ENCODE assay signal across 20 mouse cellular contexts in the genomic region with DNA sequence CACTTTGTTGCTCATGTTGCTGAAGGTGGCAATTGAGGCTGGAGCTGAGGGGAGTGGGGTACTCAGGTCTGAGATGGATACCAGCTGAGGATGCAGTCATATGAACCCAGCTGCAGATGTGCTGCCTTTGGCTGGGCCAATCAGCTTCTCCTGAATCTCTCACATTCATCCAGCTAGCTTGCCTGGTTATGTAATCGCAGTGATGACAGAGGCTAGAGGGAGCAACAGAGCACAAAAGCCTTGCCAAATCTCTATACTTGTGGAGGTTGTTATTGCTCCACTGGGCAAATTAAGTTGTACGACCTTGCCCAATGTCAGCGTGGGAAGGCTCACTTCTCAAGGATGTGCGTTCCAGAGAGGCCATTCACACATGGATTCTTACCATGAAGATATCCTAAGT.
DNase-seq lines count a peak whose midpoint lies in the region; ATAC-seq and TF ChIP-seq lines count a peak whose summit lies in the region.
"Had no signal": no experiment of that assay in that cellular context is flagged by ENCODE, and none has a peak within 500 bp of the region (broad histone marks: within the 10 kb centered on the region; RNA-seq: fewer than 3 reads in every experiment).

No protein-coding gene starts in this region.

- peak; percentile 59 for DNase-seq in gastrocnemius, adult 18-20 months (ENCODE audit: low spot score)
- DNase-seq in gastrocnemius, postnatal 36 days, result no peak
- DNase-seq in lung, embryonic 14.5 days, result peak; percentile 20
- DNase-seq in lung, postnatal 10 days, result no peak
- DNase-seq in fat pad, adult 2 months (ENCODE audit: extremely low read depth, low read depth, low spot score), result peak; percentile 37
- no peak for DNase-seq in thymus, postnatal 0 days (ENCODE audit: low spot score)
- DNase-seq: cerebellum, adult 8-10 months; right cerebral cortex, postnatal 4 days had no signal

- no peaks in the 10 kb centered on the region for H3K36me3 ChIP-seq in lung, embryonic 14.5 days (ENCODE audit: insufficient read depth)
- H3K36me3 ChIP-seq: embryonic facial prominence, embryonic 15.5 days; hindbrain, embryonic 15.5 days; kidney, embryonic 15.5 days; liver, embryonic 12.5 days had no signal

- intact Hi-C loops in gastrocnemius, postnatal 36 days (cut with DNase I), result no loop called here

- no peaks in the 10 kb centered on the region for H3K4me1 ChIP-seq in lung, embryonic 14.5 days (ENCODE audit: insufficient read depth)
- H3K4me1 ChIP-seq: embryonic facial prominence, embryonic 15.5 days; forebrain, embryonic 13.5 days; hindbrain, embryonic 15.5 days; kidney, embryonic 15.5 days; liver, embryonic 12.5 days had no signal

- no peak overlapping the region for H3K4me3 ChIP-seq in lung, embryonic 14.5 days (ENCODE audit: low read depth, low read length)
- H3K4me3 ChIP-seq: embryonic facial prominence, embryonic 15.5 days; forebrain, embryonic 13.5 days; hindbrain, embryonic 15.5 days; kidney, embryonic 15.5 days; liver, embryonic 12.5 days had no signal

- no peak overlapping the region for H3K4me2 ChIP-seq in lung, embryonic 14.5 days
- H3K4me2 ChIP-seq: embryonic facial prominence, embryonic 15.5 days; forebrain, embryonic 13.5 days; heart, embryonic 11.5 days; hindbrain, embryonic 15.5 days; kidney, embryonic 15.5 days; liver, embryonic 12.5 days; midbrain, embryonic 11.5 days had no signal

- no peaks in the 10 kb centered on the region for H3K27me3 ChIP-seq in lung, embryonic 14.5 days (ENCODE audit: insufficient read depth, low read length)
- H3K27me3 ChIP-seq: embryonic facial prominence, embryonic 15.5 days; forebrain, embryonic 13.5 days; hindbrain, embryonic 15.5 days; kidney, embryonic 15.5 days; liver, embryonic 12.5 days had no signal

- 72% methylated on average over 4 of the region's 4 CpGs for WGBS in lung, embryonic 14.5 days

- H3K9me3 ChIP-seq in lung, embryonic 14.5 days (ENCODE audit: low read depth, low read length), result no peaks in the 10 kb centered on the region
- H3K9me3 ChIP-seq: embryonic facial prominence, embryonic 15.5 days; forebrain, embryonic 13.5 days; hindbrain, embryonic 15.5 days; kidney, embryonic 15.5 days; liver, embryonic 12.5 days had no signal

- H3K9ac ChIP-seq in lung, embryonic 14.5 days, result no peak overlapping the region
- H3K9ac ChIP-seq: embryonic facial prominence, embryonic 15.5 days; forebrain, embryonic 13.5 days; hindbrain, embryonic 15.5 days; kidney, embryonic 15.5 days; liver, embryonic 12.5 days had no signal

- no peak for ATAC-seq in lung, embryonic 14.5 days (ENCODE audit: insufficient read depth)
- ATAC-seq in monocyte, adult 5-6 weeks (replicated peaks; ENCODE audit: insufficient number of reproducible peaks, low FRiP score, low TSS enrichment, poor library complexity, severe bottlenecking), result no peak
- ATAC-seq: activated CD4-positive, CD25-positive, alpha-beta regulatory T cell, adult 4 months; forebrain, embryonic 13.5 days; intestine, embryonic 16.5 days; liver, embryonic 12.5 days; Patski had no signal

- TF ChIP-seq CTCF in lung, embryonic 14.5 days (IDR thresholded peaks at IDR 0.05; ENCODE audit: low read depth), result no peak

- no peak overlapping the region for H3K27ac ChIP-seq in lung, embryonic 14.5 days (ENCODE audit: low read depth)
- H3K27ac ChIP-seq: embryonic facial prominence, embryonic 15.5 days; forebrain, embryonic 13.5 days; hindbrain, embryonic 15.5 days; kidney, embryonic 15.5 days; liver, embryonic 12.5 days; macrophage had no signal

Comparison
In these comparisons a context has a peak if more than half of its experiments do, and no peak if none do; other contexts are left out.
1. DNase-seq: peak in gastrocnemius, adult 18-20 months (single experiment), lung, embryonic 14.5 days (single experiment) and fat pad, adult 2 months (single experiment); none in gastrocnemius, postnatal 36 days (0 of 2), lung, postnatal 10 days (single experiment) and thymus, postnatal 0 days (single experiment).